Mouse (Mus musculus) limb, embryonic 13.5 days (tissue): ENCODE measurements around the gene Iqcf6. TPM values are rescaled to one million over a fixed set of nuclear protein-coding genes. Genes with fewer than 3 reads are reported as not detected.
"Not testable (repeated sequence)": the region's sequence is repeated elsewhere in the genome, so short reads cannot be mapped to it uniquely, and the experiment has no call there.

Experiments used
- ATAC-seq: fragments of 200-750 bp; cut with Nextera tagmentation; 2 replicates; pipeline ENCODE4 v1.8.0; 2017; ENCODE audit warnings: low read depth, moderate number of reproducible peaks, moderate TSS enrichment; ENCODE audit not compliant: low FRiP score
- H3K27ac ChIP-seq: fragments of 300-500 bp; sonication (generic); 2 replicates; pipeline ENCODE4 v1.5.1; 2015; ENCODE audit warnings: inconsistent platforms, mild to moderate bottlenecking, moderate library complexity
- H3K27me3 ChIP-seq: fragments of 300-500 bp; sonication (generic); 2 replicates; pipeline ENCODE4 v1.6.1; 2015; ENCODE audit warnings: mild to moderate bottlenecking, inconsistent platforms
- H3K36me3 ChIP-seq: fragments of 300-500 bp; sonication (generic); 2 replicates; pipeline ENCODE4 v1.6.1; 2015; ENCODE audit warnings: inconsistent platforms, mild to moderate bottlenecking, moderate library complexity
- H3K4me1 ChIP-seq: fragments of 300-500 bp; sonication (generic); 2 replicates; pipeline ENCODE4 v1.6.1; 2015; ENCODE audit warnings: inconsistent platforms
- H3K4me2 ChIP-seq: fragments of 300-500 bp; sonication (generic); replicated peaks from 2 replicates; pipeline ENCODE4 v1.6.1; 2015; ENCODE audit warnings: inconsistent platforms, mild to moderate bottlenecking, moderate library complexity
- H3K4me3 ChIP-seq: fragments of 300-500 bp; sonication (generic); 2 replicates; pipeline ENCODE4 v1.5.1; 2015; ENCODE audit warnings: moderate library complexity, mild to moderate bottlenecking, inconsistent platforms
- H3K9ac ChIP-seq: fragments of 300-500 bp; sonication (generic); 2 replicates; pipeline ENCODE4 v1.6.1; 2015; ENCODE audit warnings: mild to moderate bottlenecking, inconsistent platforms
- H3K9me3 ChIP-seq: fragments of 300-500 bp; sonication (generic); 2 replicates; pipeline ENCODE4 v1.6.1; 2016; ENCODE audit warnings: inconsistent platforms
- WGBS: fragments of 180-500 bp; shearing (Covaris S2); methylation state at CpG from one replicate; pipeline ENCODE4 v1.1.7; 2015; 5-methylcytosine and 5-hydroxymethylcytosine counted together
- polyA plus RNA-seq: library from polyadenylated mRNA; unstranded; fragments of >200 nt; fragmentation: Nextera tagmentation; extraction: Ambion mirVana; gene quantifications from 2 replicates; pipeline ENCODE4 v1.2.1, GENCODE M21; 2015

Gene Iqcf6
- polyA plus RNA-seq, 1 experiment from 2014 or later = not detected

DNA sequence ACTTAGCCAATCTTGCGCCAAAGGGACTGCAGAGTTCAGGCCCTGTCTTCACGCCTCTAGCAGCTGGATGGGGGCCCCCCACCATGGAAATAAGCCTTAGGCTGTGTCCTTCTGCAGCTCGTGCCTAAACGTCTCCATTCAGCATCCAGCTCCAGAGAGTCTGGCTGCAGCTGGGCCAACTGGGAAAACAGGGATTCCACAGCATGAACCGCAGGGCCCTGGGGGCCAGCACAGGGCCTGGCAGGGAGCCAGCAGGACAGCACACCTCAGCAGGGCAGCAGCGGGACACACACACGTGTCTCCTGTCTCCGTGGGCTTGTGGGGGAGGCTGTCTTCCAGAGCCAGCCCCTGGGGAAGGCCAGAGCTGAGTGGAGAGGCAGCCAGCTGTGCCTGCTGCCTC, 1.4 kb downstream of the Iqcf6 start:
- H3K4me1 ChIP-seq, H3K27me3 ChIP-seq, H3K9me3 ChIP-seq, H3K9ac ChIP-seq, H3K27ac ChIP-seq, ATAC-seq, H3K36me3 ChIP-seq, H3K4me2 ChIP-seq, H3K4me3 ChIP-seq: not testable (repeated sequence)
- 15% methylated on average over 8 of the region's 8 CpGs for WGBS

DNA sequence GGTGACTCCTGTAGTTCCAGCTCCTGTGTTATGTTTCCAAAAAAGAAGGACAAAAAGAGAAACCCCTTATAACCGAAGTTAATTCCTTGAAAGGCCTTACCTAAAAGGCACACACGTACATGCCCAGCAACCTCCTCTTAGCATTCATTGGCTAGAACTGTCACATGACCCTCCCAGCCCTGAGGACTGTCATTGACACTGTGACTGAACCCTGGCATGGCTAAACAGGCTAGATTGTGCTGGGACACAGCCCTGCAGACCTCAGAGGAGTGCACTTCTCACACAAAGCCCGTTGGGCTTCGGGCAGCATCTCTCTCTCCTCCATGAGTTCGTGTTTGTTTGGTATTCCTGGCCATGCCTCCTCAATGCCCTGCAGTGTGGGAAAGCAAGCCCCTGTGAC, 5.8 kb downstream of the Iqcf6 start:
- WGBS = 68% methylated on average over 5 of the region's 5 CpGs
- H3K9ac ChIP-seq = no peak overlapping the region
- no peaks in the 10 kb centered on the region for H3K27me3 ChIP-seq
- H3K4me2 ChIP-seq = no peak overlapping the region
- H3K9me3 ChIP-seq = no peaks in the 10 kb centered on the region
- H3K27ac ChIP-seq = no peak overlapping the region
- ATAC-seq = no peak
- 0 out of 2 replicates have a peak, but pooled peaks cover 7% of the 10 kb centered on the region for H3K4me1 ChIP-seq
- H3K36me3 ChIP-seq = no peaks in the 10 kb centered on the region
- H3K4me3 ChIP-seq = no peak overlapping the region

GRCm38 (mm10) chr9:106638154-106638553, 11.8 kb downstream of the Iqcf6 start:
- 91% methylated on average over 8 of the region's 8 CpGs for WGBS
- Histone ChIP-seq H3K27me3 (no peaks in the 10 kb centered on the region), H3K4me3 (no peak overlapping the region), H3K9me3 (no peaks in the 10 kb centered on the region), H3K9ac (no peak overlapping the region), H3K36me3 (no peaks in the 10 kb centered on the region), H3K4me1 (no peaks in the 10 kb centered on the region), H3K4me2 (no peak overlapping the region), H3K27ac (no peak overlapping the region)
- ATAC-seq = no peak

GRCm38 (mm10) chr9:106641346-106641745, 15.0 kb downstream of the Iqcf6 start:
- Histone ChIP-seq H3K4me3 (no peak overlapping the region), H3K27me3 (no peaks in the 10 kb centered on the region), H3K4me1 (no peaks in the 10 kb centered on the region), H3K27ac (no peak overlapping the region), H3K36me3 (no peaks in the 10 kb centered on the region), H3K4me2 (no peak overlapping the region), H3K9ac (no peak overlapping the region), H3K9me3 (no peaks in the 10 kb centered on the region)
- ATAC-seq = no peak
- WGBS = 60% methylated on average over 5 of the region's 5 CpGs

- no peak overlapping the region for H3K27ac ChIP-seq
- H3K4me2 ChIP-seq = no peak overlapping the region
- WGBS = 27% methylated on average over 7 of the region's 7 CpGs
- ATAC-seq = no peak
- H3K9me3 ChIP-seq = no peaks in the 10 kb centered on the region
- H3K9ac ChIP-seq = no peak overlapping the region
- no peak overlapping the region for H3K4me3 ChIP-seq
- peaks cover 11% of the 10 kb centered on the region for H3K27me3 ChIP-seq
- no peaks in the 10 kb centered on the region for H3K4me1 ChIP-seq
- H3K36me3 ChIP-seq = no peaks in the 10 kb centered on the region
These were observed 16.7 kb downstream of the Iqcf6 start for GRCm38 (mm10) chr9:106643128-106643527.

DNA sequence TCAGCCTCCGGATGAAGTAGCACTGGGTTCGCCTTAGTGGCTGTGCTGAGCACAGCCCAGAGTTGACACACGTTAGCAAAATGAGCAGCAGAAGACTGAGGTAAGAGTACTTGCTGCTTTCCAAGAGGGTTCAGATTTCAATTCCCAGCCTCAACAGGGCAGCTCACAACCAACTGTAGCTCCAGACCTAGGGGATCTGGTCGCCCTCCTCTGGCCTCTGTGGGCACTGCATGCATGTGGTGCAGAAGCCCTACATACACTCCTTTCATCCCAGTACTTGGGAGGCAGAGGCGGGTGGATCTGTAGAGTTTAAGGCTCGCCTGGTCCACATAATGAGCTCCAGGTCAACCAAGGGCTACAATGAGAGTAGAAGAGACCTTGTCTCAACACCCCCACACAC, 17.4 kb downstream of the Iqcf6 start:
- Histone ChIP-seq H3K27me3 (peaks cover 11% of the 10 kb centered on the region), H3K36me3 (no peaks in the 10 kb centered on the region), H3K4me3 (no peak overlapping the region), H3K4me2 (no peak overlapping the region), H3K4me1 (no peaks in the 10 kb centered on the region), H3K9ac (no peak overlapping the region), H3K9me3 (no peaks in the 10 kb centered on the region), H3K27ac (no peak overlapping the region)
- ATAC-seq = no peak
- WGBS = 72% methylated on average over 6 of the region's 6 CpGs

GRCm38 (mm10) chr9:106645684-106646271, 19.4 kb downstream of the Iqcf6 start:
- 73% methylated on average over 9 of the region's 9 CpGs for WGBS
- H3K4me1 ChIP-seq = no peaks in the 10 kb centered on the region
- H3K4me2 ChIP-seq = no peak overlapping the region
- no peak overlapping the region for H3K4me3 ChIP-seq
- no peak overlapping the region for H3K9ac ChIP-seq
- H3K9me3 ChIP-seq = no peaks in the 10 kb centered on the region
- H3K27ac ChIP-seq = no peak overlapping the region
- H3K27me3 ChIP-seq = peaks cover 11% of the 10 kb centered on the region
- ATAC-seq = no peak
- no peaks in the 10 kb centered on the region for H3K36me3 ChIP-seq

DNA sequence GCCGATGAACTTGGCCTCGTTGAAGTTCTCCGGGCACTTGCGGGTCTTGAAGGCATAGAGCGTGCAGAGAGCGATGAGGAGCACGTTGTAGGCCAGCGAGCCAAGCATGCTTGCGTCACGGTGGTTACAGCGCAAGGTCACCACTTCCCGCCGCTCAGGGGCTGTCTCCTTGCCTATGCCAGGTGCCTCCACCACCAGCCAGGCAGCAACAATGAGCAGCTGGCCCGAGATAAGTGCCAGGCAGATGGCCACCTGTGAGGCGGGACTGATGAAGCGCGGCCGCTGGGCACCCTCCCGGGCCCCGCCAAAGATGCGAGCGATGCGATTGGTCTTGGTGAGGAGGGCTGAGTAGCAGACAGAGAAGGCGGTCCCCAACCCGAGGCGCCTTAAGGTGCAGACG, 20.8 kb downstream of the Iqcf6 start:
- no peaks in the 10 kb centered on the region for H3K36me3 ChIP-seq
- H3K4me2 ChIP-seq = no peak overlapping the region
- no peaks in the 10 kb centered on the region for H3K4me1 ChIP-seq
- no peak overlapping the region for H3K27ac ChIP-seq
- H3K27me3 ChIP-seq = peaks cover 11% of the 10 kb centered on the region
- no peaks in the 10 kb centered on the region for H3K9me3 ChIP-seq
- ATAC-seq = no peak
- H3K9ac ChIP-seq = no peak overlapping the region
- 72% methylated on average over 27 of the region's 27 CpGs for WGBS
- no peak overlapping the region for H3K4me3 ChIP-seq

GRCm38 (mm10) chr9:106652720-106653119, 26.3 kb downstream of the Iqcf6 start:
- Histone ChIP-seq H3K27me3 (peaks cover 50% of the 10 kb centered on the region), H3K4me1 (peaks cover 8% of the 10 kb centered on the region), H3K36me3 (peaks cover 3% of the 10 kb centered on the region; the same call in 1 of the 2 replicates), H3K4me2 (no peak overlapping the region), H3K4me3 (no peak overlapping the region), H3K9ac (no peak overlapping the region), H3K27ac (no peak overlapping the region), H3K9me3 (no peaks in the 10 kb centered on the region)
- no peak for ATAC-seq
- WGBS = 63% methylated on average over 1 of the region's 1 CpGs

- WGBS = 2% methylated on average over 42 of the region's 44 CpGs
- H3K27me3 ChIP-seq = peaks cover 47% of the 10 kb centered on the region
- peak within 1 kb of the TSS; percentile 70 for H3K4me2 ChIP-seq
- H3K4me3 ChIP-seq = peak within 1 kb of the TSS; percentile 36
- H3K36me3 ChIP-seq = peaks cover 34% of the 10 kb centered on the region
- H3K27ac ChIP-seq = no peak within 1 kb of the TSS
- no peaks in the 10 kb centered on the region for H3K9me3 ChIP-seq
- peaks cover 8% of the 10 kb centered on the region for H3K4me1 ChIP-seq
- no peak within 1 kb of the TSS; the same call in 1 of the 2 replicates for H3K9ac ChIP-seq
- peak; percentile 72; the same call in 1 of the 2 replicates for ATAC-seq
These were observed 29.7 kb downstream of the Iqcf6 start, which contains the start of gene Grm2 for GRCm38 (mm10) chr9:106655884-106656720. Gene Grm2 (minus strand): TSS chr9:106656082.

DNA sequence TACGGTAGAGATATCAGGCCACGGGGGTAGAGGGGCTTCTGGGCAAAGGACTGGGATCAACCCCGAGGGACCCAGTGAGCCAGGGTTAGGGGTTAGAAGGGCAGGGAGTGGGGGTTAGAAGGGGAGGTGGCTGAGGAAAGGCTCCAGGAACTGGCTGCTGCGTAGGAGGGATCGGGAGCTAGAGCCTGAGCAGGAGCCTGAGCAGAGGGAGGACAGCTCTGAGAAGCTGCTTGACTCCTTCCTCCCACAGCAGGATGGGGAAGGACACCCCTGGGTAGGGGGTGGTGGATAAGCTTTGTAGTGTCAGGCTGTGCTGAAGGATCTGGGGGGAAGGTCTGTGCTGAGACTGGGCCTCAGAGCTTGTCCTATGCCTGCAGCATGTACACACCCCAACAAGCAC, 30.4 kb downstream of the Iqcf6 start:
- H3K4me2 ChIP-seq = no peak overlapping the region
- no peak overlapping the region for H3K4me3 ChIP-seq
- no peaks in the 10 kb centered on the region for H3K9me3 ChIP-seq
- ATAC-seq = no peak
- H3K27ac ChIP-seq = no peak overlapping the region
- H3K9ac ChIP-seq = no peak overlapping the region
- WGBS = 43% methylated on average over 5 of the region's 5 CpGs
- H3K36me3 ChIP-seq = peaks cover 41% of the 10 kb centered on the region
- H3K27me3 ChIP-seq = peaks cover 47% of the 10 kb centered on the region
- H3K4me1 ChIP-seq = peaks cover 8% of the 10 kb centered on the region

DNA sequence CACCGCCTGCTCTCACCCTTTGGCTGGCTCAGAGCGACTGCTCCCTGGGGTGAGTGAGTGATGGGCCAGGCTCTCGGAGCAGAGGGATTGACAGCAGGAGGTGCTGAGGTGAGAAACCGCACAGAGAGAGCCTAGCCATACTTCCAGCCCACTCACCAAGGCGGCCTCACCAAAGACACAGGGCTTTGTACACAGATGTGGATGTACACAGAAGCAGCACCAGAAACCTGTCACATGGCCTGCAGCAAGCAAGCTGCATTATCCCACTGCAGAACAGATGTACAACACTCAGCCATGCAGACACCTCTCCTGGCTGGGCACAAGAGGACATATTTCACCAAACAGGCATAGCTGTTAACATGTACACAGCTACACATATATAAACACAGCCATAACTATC, 31.2 kb downstream of the Iqcf6 start:
- Histone ChIP-seq H3K36me3 (peaks cover 49% of the 10 kb centered on the region), H3K27ac (no peak overlapping the region), H3K4me1 (peaks cover 8% of the 10 kb centered on the region), H3K4me2 (no peak overlapping the region), H3K4me3 (no peak overlapping the region), H3K9ac (no peak overlapping the region), H3K27me3 (peaks cover 44% of the 10 kb centered on the region), H3K9me3 (no peaks in the 10 kb centered on the region)
- no peak for ATAC-seq
- 33% methylated on average over 5 of the region's 5 CpGs for WGBS
